Mouse (Mus musculus): ENCODE results near the gene Slc16a14. TPM values are rescaled to one million over a fixed set of nuclear protein-coding genes. Genes with fewer than 3 reads are reported as not detected.

Gene Slc16a14
- not detected for polyA plus RNA-seq (2017; shearing (Covaris generic))

DNA sequence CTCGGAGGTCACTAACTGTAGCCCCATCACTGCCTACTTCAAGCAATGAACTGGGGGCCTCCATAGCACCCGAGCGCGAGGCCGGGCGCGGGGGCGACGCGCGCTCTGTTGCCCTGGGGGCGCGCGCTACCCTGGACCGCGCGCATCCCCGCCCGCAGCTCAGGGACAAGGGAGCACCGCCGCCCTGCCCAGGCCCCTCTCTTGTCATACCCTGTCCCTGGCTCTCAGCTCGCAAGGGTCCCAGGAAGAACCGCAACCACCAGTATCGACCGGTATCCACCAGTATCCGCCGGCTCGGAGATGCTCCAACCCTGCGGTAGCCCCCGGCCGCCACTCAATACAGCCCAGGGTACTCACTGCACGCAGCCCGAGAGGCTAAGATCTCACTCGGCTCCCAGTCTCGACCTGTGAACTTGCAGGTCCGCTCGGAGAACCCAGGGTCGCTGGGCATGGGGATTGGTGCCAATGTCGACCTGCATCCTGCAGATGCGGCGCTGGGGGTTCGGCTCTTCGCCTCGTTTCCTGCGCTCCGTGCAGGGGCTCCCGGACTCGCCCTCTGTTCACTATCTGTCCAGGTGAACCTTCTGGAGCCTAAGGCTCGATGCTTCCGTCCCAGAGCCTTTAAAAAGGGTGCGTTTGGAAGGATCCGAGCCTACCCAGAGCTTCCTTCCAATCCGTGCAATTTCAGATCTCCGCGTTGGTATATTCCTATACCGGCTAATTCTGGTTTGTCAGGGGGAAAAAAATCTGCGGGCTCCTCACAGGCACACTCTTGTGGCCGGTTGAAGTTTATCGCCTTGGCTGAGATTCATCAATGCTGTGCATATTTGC lies at the start of gene Slc16a14:
Slc16a14 (minus strand) TSS at position 632 of the 831 bp plus-strand sequence.

Other genes starting within 250 kb of the Slc16a14 start
- 0.29 TPM for gene Dner, start 238.9 kb downstream of the Slc16a14 start, polyA plus RNA-seq (2017; shearing (Covaris generic))
- 0.61 TPM for gene Fbxo36, start 95.3 kb downstream of the Slc16a14 start, polyA plus RNA-seq (2017; shearing (Covaris generic))
- gene Trip12, start 94.6 kb downstream of the Slc16a14 start, polyA plus RNA-seq (2017; shearing (Covaris generic)) = 169 TPM
- not detected for gene Gm10553, start 165.0 kb upstream of the Slc16a14 start, polyA plus RNA-seq (2017; shearing (Covaris generic))
- not detected for gene A530032D15Rik, start 174.7 kb upstream of the Slc16a14 start, polyA plus RNA-seq (2017; shearing (Covaris generic))